9 mouse cellular contexts compared by ENCODE assay signal in genomic region chr7:31051321-31052021, GRCm38 (mm10). TPM values are rescaled to one million over a fixed set of nuclear protein-coding genes. Genes with fewer than 3 reads are reported as not detected.
DNase-seq lines count a peak whose midpoint lies in the region; ATAC-seq and TF ChIP-seq lines count a peak whose summit lies in the region.
"Had no signal": no experiment of that assay in that cellular context is flagged by ENCODE, and none has a peak within 500 bp of the region (broad histone marks: within the 10 kb centered on the region; RNA-seq: fewer than 3 reads in every experiment).

Fxyd7 (minus strand) TSS chr7:31051467.

- ATAC-seq in heart, embryonic 14.5 days (ENCODE audit: insufficient number of reproducible peaks, insufficient read depth, low FRiP score, low read depth), result no peak
- ATAC-seq in embryonic facial prominence, embryonic 15.5 days (ENCODE audit: insufficient number of reproducible peaks, low FRiP score, low TSS enrichment, low read depth), result no peak
- ATAC-seq in neural tube, embryonic 13.5 days (ENCODE audit: low read depth), result peak; percentile 46; the same call in 1 of the 2 replicates
- ATAC-seq: Patski had no signal

- H3K4me3 ChIP-seq in heart, embryonic 14.5 days (ENCODE audit: control insufficient read depth in 1 of 2, insufficient read depth in 1 of 2, low read depth in 1 of 2, low read length in 2 of 2), result peak within 1 kb of the TSS; percentile 17 to 51
- peak within 1 kb of the TSS; percentile 65 for H3K4me3 ChIP-seq in ES-Bruce4 (ENCODE audit: low read depth, low read length)
- H3K4me3 ChIP-seq in embryonic facial prominence, embryonic 15.5 days (replicated peaks), result peak within 1 kb of the TSS; percentile 17
- peak within 1 kb of the TSS; percentile 42 for H3K4me3 ChIP-seq in neural tube, embryonic 13.5 days

- TF ChIP-seq CTCF in ES-Bruce4 (IDR thresholded peaks at IDR 0.05; ENCODE audit: low read depth, low read length), result peak; percentile 10

- peaks cover 34% of the 10 kb centered on the region for H3K27me3 ChIP-seq in heart, embryonic 14.5 days (ENCODE audit: control insufficient read depth, insufficient read depth, low read length)
- peaks cover 11% of the 10 kb centered on the region for H3K27me3 ChIP-seq in ES-Bruce4 (ENCODE audit: control insufficient read depth, insufficient read depth, low read length, poor library complexity, severe bottlenecking)
- H3K27me3 ChIP-seq in embryonic facial prominence, embryonic 15.5 days, result peaks cover 56% of the 10 kb centered on the region
- H3K27me3 ChIP-seq in neural tube, embryonic 13.5 days, result peaks cover 70% of the 10 kb centered on the region

- no peak within 1 kb of the TSS for H3K27ac ChIP-seq in heart, embryonic 14.5 days (replicated peaks in 1 of 2; ENCODE audit: control insufficient read depth in 1 of 2, insufficient read depth in 1 of 2, low read depth in 2 of 2, low read length in 2 of 2)
- H3K27ac ChIP-seq in ES-Bruce4 (ENCODE audit: insufficient read depth, low read length), result no peak within 1 kb of the TSS
- no peak within 1 kb of the TSS for H3K27ac ChIP-seq in embryonic facial prominence, embryonic 15.5 days (replicated peaks)
- H3K27ac ChIP-seq in neural tube, embryonic 13.5 days (replicated peaks), result peak within 1 kb of the TSS; percentile 70

- TF ChIP-seq EP300 in ES-Bruce4 (IDR thresholded peaks at IDR 0.05; ENCODE audit: insufficient read depth, low read depth, low read length), result no peak

- intact Hi-C loops in heart, postnatal 10 days (cut with DNase I), result no loop called here
- intact Hi-C loops in gastrocnemius, postnatal 14 days (cut with DNase I; ENCODE audit: low total_unique reads), result no loop called here

- no peaks in the 10 kb centered on the region for H3K9me3 ChIP-seq in heart, embryonic 14.5 days (ENCODE audit: control insufficient read depth, low read length)
- H3K9me3 ChIP-seq in ES-Bruce4 (replicated peaks; ENCODE audit: control insufficient read depth, insufficient read depth, low read length, poor library complexity, severe bottlenecking), result no peaks in the 10 kb centered on the region
- no peaks in the 10 kb centered on the region for H3K9me3 ChIP-seq in embryonic facial prominence, embryonic 15.5 days (replicated peaks)
- no peaks in the 10 kb centered on the region for H3K9me3 ChIP-seq in neural tube, embryonic 13.5 days

- 8% methylated on average over 27 of the region's 28 CpGs for WGBS in heart, embryonic 14.5 days
- WGBS in embryonic facial prominence, embryonic 15.5 days, result 2% methylated on average over 28 of the region's 28 CpGs
- WGBS in neural tube, embryonic 13.5 days, result 4% methylated on average over 20 of the region's 28 CpGs

- no peak for TF ChIP-seq POLR2A in ES-Bruce4 (IDR thresholded peaks at IDR 0.05; ENCODE audit: insufficient read depth, low read length)

- peak within 1 kb of the TSS; percentile 81 for H3K9ac ChIP-seq in heart, embryonic 14.5 days (ENCODE audit: low read length)
- H3K9ac ChIP-seq in ES-Bruce4 (ENCODE audit: low read depth, poor library complexity, severe bottlenecking), result 0 out of 2 replicates have a peak within 1 kb of the TSS, but pooled peaks have one; percentile 10
- no peak within 1 kb of the TSS for H3K9ac ChIP-seq in embryonic facial prominence, embryonic 15.5 days
- peak within 1 kb of the TSS; percentile 68 for H3K9ac ChIP-seq in neural tube, embryonic 13.5 days

- H3K36me3 ChIP-seq in heart, embryonic 14.5 days (ENCODE audit: control insufficient read depth, insufficient read depth, low read length), result no peaks in the 10 kb centered on the region
- H3K36me3 ChIP-seq in ES-Bruce4 (ENCODE audit: control insufficient read depth, insufficient read depth, low read length, poor library complexity, severe bottlenecking), result no peaks in the 10 kb centered on the region
- H3K36me3 ChIP-seq in embryonic facial prominence, embryonic 15.5 days, result no peaks in the 10 kb centered on the region
- no peaks in the 10 kb centered on the region for H3K36me3 ChIP-seq in neural tube, embryonic 13.5 days

- H3K4me1 ChIP-seq in heart, embryonic 14.5 days (ENCODE audit: control insufficient read depth in 2 of 2, insufficient read depth in 2 of 2, low read length in 2 of 2), result peaks cover 36 to 53% of the 10 kb centered on the region in 2 experiments
- no peaks in the 10 kb centered on the region for H3K4me1 ChIP-seq in ES-Bruce4 (ENCODE audit: control insufficient read depth, insufficient read depth, low read length)
- peaks cover 57% of the 10 kb centered on the region for H3K4me1 ChIP-seq in embryonic facial prominence, embryonic 15.5 days
- peaks cover 58% of the 10 kb centered on the region for H3K4me1 ChIP-seq in neural tube, embryonic 13.5 days (replicated peaks)

- H3K4me2 ChIP-seq in heart, embryonic 14.5 days (ENCODE audit: low read length), result peak within 1 kb of the TSS; percentile 69
- peak within 1 kb of the TSS; percentile 46 for H3K4me2 ChIP-seq in embryonic facial prominence, embryonic 15.5 days (replicated peaks)
- peak within 1 kb of the TSS; percentile 63 for H3K4me2 ChIP-seq in neural tube, embryonic 13.5 days

- DNase-seq in heart, postnatal 10 days, result no peak
- DNase-seq in layer of hippocampus, postnatal 14 days (ENCODE audit: low spot score in 2 of 2), result peak in 1 of 2 experiments; percentile 25
- DNase-seq in gastrocnemius, postnatal 14 days, result no peak
- no peak for DNase-seq in gastrocnemius, postnatal 4 days (ENCODE audit: low spot score in 2 of 2)

RNA-seq across cellular contexts. Expression of gene Fxyd7, which starts in this region (rescaled TPM):
- polyA plus RNA-seq in heart, embryonic 14.5 days (2014; fragmentation: Nextera tagmentation; extraction: Ambion mirVana), result 1.6 and 1.9 TPM in 2 replicates
- total RNA-seq in heart, postnatal 10 days (2021), result 1 to 10 TPM; 1.3 to 1.6 TPM
- polyA plus RNA-seq in ES-Bruce4 (2011; ENCODE audit: insufficient read depth, insufficient read length, low read depth, missing spikeins), result not detected in 2 replicates
- polyA plus RNA-seq in embryonic facial prominence, embryonic 15.5 days (2015; fragmentation: Nextera tagmentation; extraction: Ambion mirVana), result 10.6 and 12.3 TPM in 2 replicates
- total RNA-seq in layer of hippocampus, postnatal 14 days (2021), result 100 to 1,000 TPM; 333 to 341 TPM
- 181 and 239 TPM in 2 replicates for polyA plus RNA-seq in neural tube, embryonic 13.5 days (2015; fragmentation: Nextera tagmentation; extraction: Ambion mirVana)
- 1 to 10 TPM; 2.0 to 2.1 TPM for total RNA-seq in gastrocnemius, postnatal 14 days (2021)
- 1 to 10 TPM; 2.3 to 3.8 TPM for total RNA-seq in gastrocnemius, postnatal 4 days (2021)
- polyA plus RNA-seq: Patski had no signal

Comparison
In these comparisons a context has a peak if more than half of its experiments do, and no peak if none do; other contexts are left out.
1. RNA of gene Fxyd7 (total RNA-seq): 333 to 341 TPM in layer of hippocampus, postnatal 14 days; 2.3 to 3.8 TPM in gastrocnemius, postnatal 4 days, 2.0 to 2.1 TPM in gastrocnemius, postnatal 14 days and 1.3 to 1.6 TPM in heart, postnatal 10 days; every median in the first group is over 10 times any median in the second.
2. RNA of gene Fxyd7 (polyA plus RNA-seq): 181 to 239 TPM in neural tube, embryonic 13.5 days; 10.6 to 12.3 TPM in embryonic facial prominence, embryonic 15.5 days, 1.6 to 1.9 TPM in heart, embryonic 14.5 days and not detected in ES-Bruce4; every median in the first group is over 10 times any median in the second.
3. Peak in every context shown above with its lines, with median percentiles within 50 percentile points of each other: H3K4me2 ChIP-seq and H3K4me3 ChIP-seq.